Mouse (Mus musculus) adrenal gland, postnatal 36 days (tissue): ENCODE results near the gene Cldn16. TPM values are rescaled to one million over a fixed set of nuclear protein-coding genes. Genes with fewer than 3 reads are reported as not detected.
"Not testable (repeated sequence)": the region's sequence is repeated elsewhere in the genome, so short reads cannot be mapped to it uniquely, and the experiment has no call there.

Experiments used
- DNase-seq, 2 experiments: peaks; one replicate each; pipeline ENCODE4 v3.0.0; 2021; ENCODE audit warnings: mixed read lengths in 1 of 2
- long read RNA-seq, 2 experiments: library from polyadenylated mRNA; stranded (forward); transcript quantifications; one replicate each; pipeline ENCODE4 v2.0.0; 2021; ENCODE audit warnings: borderline sequencing depth in 2 of 2
- total RNA-seq, 2 experiments: library from RNA; stranded (reverse); gene quantifications; 2 replicates each; pipeline ENCODE4 v1.2.3; 2021

Gene Cldn16
- not detected for total RNA-seq
- long read RNA-seq, experiment 1: 0 reads
- long read RNA-seq, experiment 2: 0 reads

GRCm38 (mm10) chr16:26462835-26463234, at the start of gene Cldn16:
Gene Cldn16, plus strand, starts transcription at chr16:26463135.
- DNase-seq: no peak

GRCm38 (mm10) chr16:26418616-26419015, 44.3 kb upstream of the Cldn16 start:
- DNase-seq: no peak

- no peak for DNase-seq
Measured at GRCm38 (mm10) chr16:26422078-26422477, 40.9 kb upstream of the Cldn16 start.

- peak in 1 of 2 experiments; percentile 3 for DNase-seq
Measured at GRCm38 (mm10) chr16:26430246-26430645, 32.7 kb upstream of the Cldn16 start.

- no peak for DNase-seq
Measured at GRCm38 (mm10) chr16:26433486-26433885, 29.4 kb upstream of the Cldn16 start.

- DNase-seq: no peak
Measured at GRCm38 (mm10) chr16:26440031-26440430, 22.9 kb upstream of the Cldn16 start.

GRCm38 (mm10) chr16:26441156-26441555, 21.8 kb upstream of the Cldn16 start:
- no peak for DNase-seq

GRCm38 (mm10) chr16:26444843-26445242, 18.1 kb upstream of the Cldn16 start:
- no peak for DNase-seq

GRCm38 (mm10) chr16:26447594-26447993, 15.3 kb upstream of the Cldn16 start:
- peak in 1 of 2 experiments; percentile 2 for DNase-seq

- DNase-seq: no peak
Measured at GRCm38 (mm10) chr16:26454163-26454562, 8.8 kb upstream of the Cldn16 start.

GRCm38 (mm10) chr16:26456182-26456581, 6.8 kb upstream of the Cldn16 start:
- no peak for DNase-seq

GRCm38 (mm10) chr16:26466535-26466934, 3.6 kb downstream of the Cldn16 start:
- no peak for DNase-seq

- DNase-seq: no peak
Measured at GRCm38 (mm10) chr16:26471254-26471653, 8.3 kb downstream of the Cldn16 start.

- peak in 1 of 2 experiments; percentile 18 for DNase-seq
Measured at GRCm38 (mm10) chr16:26495721-26496120, 32.8 kb downstream of the Cldn16 start.

GRCm38 (mm10) chr16:26499705-26500104, 36.8 kb downstream of the Cldn16 start:
- DNase-seq: not testable (repeated sequence)

GRCm38 (mm10) chr16:26500738-26501137, 37.8 kb downstream of the Cldn16 start:
- no peak for DNase-seq

GRCm38 (mm10) chr16:26504961-26505360, 42.0 kb downstream of the Cldn16 start:
- DNase-seq: no peak

- peak; percentile 4 to 34 for DNase-seq
Measured at GRCm38 (mm10) chr16:26519596-26519995, 56.7 kb downstream of the Cldn16 start.

- no peak for DNase-seq
Measured at GRCm38 (mm10) chr16:26525832-26526231, 62.9 kb downstream of the Cldn16 start.

GRCm38 (mm10) chr16:26526669-26527068, 63.7 kb downstream of the Cldn16 start, which contains the start of gene Tmem207:
Gene Tmem207, minus strand, starts transcription at chr16:26526769.
- no peak for DNase-seq

- DNase-seq: no peak
Measured at GRCm38 (mm10) chr16:26527931-26528666, 65.2 kb downstream of the Cldn16 start.

- no peak for DNase-seq
Measured at GRCm38 (mm10) chr16:26530451-26530850, 67.5 kb downstream of the Cldn16 start.

GRCm38 (mm10) chr16:26532287-26532686, 69.4 kb downstream of the Cldn16 start:
- no peak for DNase-seq
